Mouse (Mus musculus) embryonic facial prominence, embryonic 13.5 days (tissue): Measurements from ENCODE around the gene Gm26920. TPM values are rescaled to one million over a fixed set of nuclear protein-coding genes. Genes with fewer than 3 reads are reported as not detected.
"Not testable (repeated sequence)": the region's sequence is repeated elsewhere in the genome, so short reads cannot be mapped to it uniquely, and the experiment has no call there.

ENCODE experiments used
- ATAC-seq: fragments of 200-750 bp; cut with Nextera tagmentation; 2 replicates; pipeline ENCODE4 v1.8.0; 2017; ENCODE audit warnings: low read depth; ENCODE audit not compliant: insufficient number of reproducible peaks, insufficient read depth, low FRiP score, low TSS enrichment
- H3K27ac ChIP-seq: fragments of 300-500 bp; sonication (generic); 2 replicates; pipeline ENCODE4 v1.5.1; 2015; ENCODE audit warnings: moderate library complexity, mild to moderate bottlenecking, inconsistent platforms
- H3K27me3 ChIP-seq: fragments of 300-500 bp; sonication (generic); 2 replicates; pipeline ENCODE4 v1.6.1; 2015; ENCODE audit warnings: mild to moderate bottlenecking, inconsistent platforms
- H3K36me3 ChIP-seq: fragments of 300-500 bp; sonication (generic); 2 replicates; pipeline ENCODE4 v1.6.1; 2015; ENCODE audit warnings: mild to moderate bottlenecking, inconsistent platforms
- H3K4me1 ChIP-seq: fragments of 300-500 bp; sonication (generic); 2 replicates; pipeline ENCODE4 v1.6.1; 2015; ENCODE audit warnings: inconsistent platforms
- H3K4me2 ChIP-seq: fragments of 300-500 bp; sonication (generic); 2 replicates; pipeline ENCODE4 v1.6.1; 2015; ENCODE audit warnings: moderate library complexity, mild to moderate bottlenecking, inconsistent platforms
- H3K4me3 ChIP-seq: fragments of 300-500 bp; sonication (generic); 2 replicates; pipeline ENCODE4 v1.5.1; 2015; ENCODE audit warnings: mild to moderate bottlenecking, inconsistent platforms
- H3K9ac ChIP-seq: fragments of 300-500 bp; sonication (generic); 2 replicates; pipeline ENCODE4 v1.6.1; 2015; ENCODE audit warnings: mild to moderate bottlenecking, inconsistent platforms
- H3K9me3 ChIP-seq: fragments of 300-500 bp; sonication (generic); 2 replicates; pipeline ENCODE4 v1.6.1; 2016; ENCODE audit warnings: inconsistent platforms
- WGBS: fragments of 180-500 bp; shearing (Covaris S2); methylation state at CpG from one replicate; pipeline ENCODE4 v1.1.7; 2015; ENCODE audit warnings: mixed read lengths; 5-methylcytosine and 5-hydroxymethylcytosine counted together
- polyA plus RNA-seq: library from polyadenylated mRNA; unstranded; fragments of >200 nt; fragmentation: Nextera tagmentation; extraction: Ambion mirVana; gene quantifications from 2 replicates; pipeline ENCODE4 v1.2.1, GENCODE M21; 2015

Gm26920 gene
- 1.2 and 2.2 TPM in 2 replicates for polyA plus RNA-seq

DNA sequence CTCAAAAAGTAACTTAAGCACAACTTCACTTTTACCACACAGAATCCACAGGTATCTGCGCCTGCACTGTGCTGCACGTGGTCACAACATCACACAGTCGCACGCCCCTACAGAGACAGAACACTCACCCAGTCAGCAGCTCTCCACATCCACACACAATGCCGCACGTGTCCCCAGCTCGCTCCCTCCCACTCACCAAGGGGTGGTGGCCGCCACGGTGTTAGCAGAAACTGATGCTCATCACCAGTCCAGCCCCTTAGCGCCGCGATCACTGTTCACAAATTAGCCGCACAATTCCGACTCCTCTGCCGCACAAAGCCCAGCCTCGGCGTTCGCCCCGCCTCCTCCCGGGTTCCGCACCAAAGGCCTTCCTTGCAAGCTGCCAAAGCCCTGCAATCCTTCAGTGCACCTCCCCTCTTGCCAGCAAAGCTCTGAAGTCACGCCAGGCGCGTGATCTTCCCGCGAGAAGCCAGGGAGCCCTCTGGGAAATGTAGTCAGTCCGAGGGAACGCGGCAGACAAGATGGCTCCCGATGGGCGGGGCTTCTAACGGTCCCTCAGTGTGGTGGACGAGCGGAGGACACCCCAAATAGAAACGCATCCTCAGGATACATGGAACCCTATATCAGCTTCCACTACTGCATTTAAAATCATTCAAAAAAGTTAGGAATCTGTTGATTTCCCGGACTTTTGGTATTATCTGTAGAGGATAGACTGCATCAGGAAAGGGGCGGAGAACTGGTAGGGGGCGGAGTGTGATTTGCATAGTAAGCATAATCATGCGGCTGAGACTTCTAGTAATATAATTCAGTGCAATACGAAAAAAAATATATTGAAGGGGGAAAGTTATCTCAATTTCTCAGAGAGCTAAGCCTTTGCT is at the start of gene Gm26920, which contains the start of gene Zfp566:
TSS of gene Gm26920 (minus strand) at position 319 of the 878 bp plus-strand sequence.
TSS of gene Zfp566 (minus strand) at position 436 of the 878 bp plus-strand sequence.
- H3K9me3 ChIP-seq: no peaks in the 10 kb centered on the region

DNA sequence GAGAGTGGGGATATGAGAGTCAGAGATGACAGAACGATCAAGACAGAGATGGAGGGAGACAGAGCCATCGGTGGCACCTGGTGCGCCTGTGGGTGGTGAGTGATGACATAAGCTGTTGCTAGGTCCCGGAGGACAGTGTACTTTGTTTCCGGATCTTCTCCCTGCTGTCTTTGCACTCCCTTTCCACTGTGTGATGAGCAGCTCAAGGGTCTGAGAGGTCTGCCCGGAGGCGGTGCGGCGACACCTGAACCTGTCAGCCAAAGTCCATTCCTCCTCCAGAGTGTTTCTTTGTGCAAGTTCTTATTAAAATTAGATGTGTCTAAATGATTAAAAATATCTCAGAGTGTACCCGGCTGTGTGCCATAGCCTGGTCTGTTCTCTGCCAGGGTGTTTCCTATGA is 46.6 kb upstream of the Gm26920 start:
- Histone ChIP-seq H3K9ac (no peak overlapping the region), H3K4me3 (no peak overlapping the region), H3K27me3 (no peaks in the 10 kb centered on the region), H3K4me2 (no peak overlapping the region), H3K36me3 (peaks cover 93% of the 10 kb centered on the region), H3K4me1 (no peaks in the 10 kb centered on the region), H3K27ac (no peak overlapping the region), H3K9me3 (peaks cover 7% of the 10 kb centered on the region; the same call in 1 of the 2 replicates)
- 88% methylated on average over 10 of the region's 10 CpGs for WGBS
- no peak for ATAC-seq

More for the DNA sequence above, at the start of gene Gm26920, which contains the start of gene Zfp566:
- H3K4me1 ChIP-seq: peaks cover 26% of the 10 kb centered on the region
- peak within 1 kb of the TSS; percentile 86 for H3K27ac ChIP-seq
- no peaks in the 10 kb centered on the region for H3K27me3 ChIP-seq
- peak within 1 kb of the TSS; percentile 82 for H3K9ac ChIP-seq
- peak within 1 kb of the TSS; percentile 86 for H3K4me2 ChIP-seq
- WGBS: under 1% methylated on average over 40 of the region's 40 CpGs
- H3K36me3 ChIP-seq: peaks cover 18% of the 10 kb centered on the region
- H3K4me3 ChIP-seq: peak within 1 kb of the TSS; percentile 67
- peak; percentile 91 for ATAC-seq

GRCm38 (mm10) chr7:30132396-30132795 is 42.2 kb upstream of the Gm26920 start:
- Histone ChIP-seq H3K36me3 (peaks cover 93% of the 10 kb centered on the region), H3K4me3 (no peak overlapping the region), H3K9me3 (peaks cover 7% of the 10 kb centered on the region; the same call in 1 of the 2 replicates), H3K27me3 (no peaks in the 10 kb centered on the region), H3K4me1 (no peaks in the 10 kb centered on the region), H3K9ac (no peak overlapping the region), H3K27ac (no peak overlapping the region), H3K4me2 (no peak overlapping the region)
- 94% methylated on average over 4 of the region's 4 CpGs for WGBS
- ATAC-seq: no peak

- no peak overlapping the region for H3K9ac ChIP-seq
- no peak overlapping the region for H3K4me3 ChIP-seq
- H3K36me3 ChIP-seq: peaks cover 89% of the 10 kb centered on the region
- H3K4me2 ChIP-seq: no peak overlapping the region
- H3K9me3 ChIP-seq: peaks cover 7% of the 10 kb centered on the region; the same call in 1 of the 2 replicates
- ATAC-seq: no peak
- no peaks in the 10 kb centered on the region for H3K4me1 ChIP-seq
- H3K27me3 ChIP-seq: no peaks in the 10 kb centered on the region
- no peak overlapping the region for H3K27ac ChIP-seq
- 93% methylated on average over 8 of the region's 8 CpGs for WGBS
Observed at GRCm38 (mm10) chr7:30129900-30130299, 39.7 kb upstream of the Gm26920 start.

DNA sequence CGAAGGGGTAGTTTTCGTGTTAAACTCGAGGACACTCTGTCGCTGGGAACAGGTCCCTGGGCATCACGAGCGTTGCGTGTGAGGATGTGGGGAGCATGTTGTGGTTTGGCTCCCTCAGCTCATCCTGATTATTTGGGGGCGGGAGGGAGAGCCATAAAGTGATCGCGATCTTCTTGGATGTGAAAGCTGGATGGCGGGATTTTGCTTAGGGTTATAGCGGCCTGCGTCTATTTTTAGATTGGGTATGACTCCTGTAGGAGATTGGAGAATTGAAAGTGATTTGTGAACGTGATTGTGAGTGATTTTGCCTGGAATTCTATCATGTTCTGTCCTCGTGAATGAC is 31.9 kb upstream of the Gm26920 start:
- Histone ChIP-seq H3K4me3 (peak overlapping the region; percentile 71), H3K27me3 (no peaks in the 10 kb centered on the region), H3K27ac (peak overlapping the region; percentile 93), H3K36me3 (peaks cover 18% of the 10 kb centered on the region), H3K9ac (peak overlapping the region; percentile 84), H3K4me1 (peaks cover 4% of the 10 kb centered on the region; the same call in 1 of the 2 replicates), H3K9me3 (no peaks in the 10 kb centered on the region; the same call in 1 of the 2 replicates), H3K4me2 (peak overlapping the region; percentile 81)
- 9% methylated on average over 15 of the region's 15 CpGs for WGBS
- no peak for ATAC-seq

- Histone ChIP-seq H3K4me1 (peaks cover 4% of the 10 kb centered on the region; the same call in 1 of the 2 replicates), H3K9ac (peak within 1 kb of the TSS; percentile 84), H3K9me3 (no peaks in the 10 kb centered on the region; the same call in 1 of the 2 replicates), H3K4me2 (peak within 1 kb of the TSS; percentile 81), H3K27me3 (no peaks in the 10 kb centered on the region), H3K4me3 (peak within 1 kb of the TSS; percentile 71), H3K36me3 (peaks cover 11% of the 10 kb centered on the region), H3K27ac (peak within 1 kb of the TSS; percentile 93)
- ATAC-seq: peak; percentile 90
- under 1% methylated on average over 61 of the region's 61 CpGs for WGBS
Observed at GRCm38 (mm10) chr7:30121308-30122187, 31.3 kb upstream of the Gm26920 start, which contains the start of gene Zfp382. Gene Zfp382, plus strand, starts transcription at chr7:30121942.

DNA sequence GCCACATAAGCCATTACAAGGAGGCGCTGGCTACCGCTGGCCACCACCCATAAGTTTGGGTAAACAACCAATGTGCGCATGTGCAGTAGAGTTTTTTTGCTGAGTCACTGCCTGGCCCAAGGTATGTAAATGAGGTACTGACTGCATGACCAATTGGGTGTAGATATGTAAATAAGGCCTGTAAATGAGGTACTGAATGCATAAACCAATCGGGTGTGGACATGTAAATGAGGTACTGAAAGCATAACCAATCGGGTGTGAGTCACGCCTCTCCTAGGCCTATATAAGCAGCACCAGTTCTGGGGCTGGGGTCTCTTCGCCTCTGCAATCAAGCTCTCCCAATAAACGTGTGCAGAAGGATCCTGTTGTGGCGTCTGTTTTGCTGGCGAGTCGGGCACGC is 27.7 kb upstream of the Gm26920 start:
- Histone ChIP-seq H3K36me3 (peaks cover 15% of the 10 kb centered on the region), H3K9me3 (peaks cover 12% of the 10 kb centered on the region; the same call in 1 of the 2 replicates)
- not testable (repeated sequence) for H3K4me3 ChIP-seq, H3K9ac ChIP-seq, H3K27me3 ChIP-seq, H3K4me1 ChIP-seq, ATAC-seq, H3K4me2 ChIP-seq, H3K27ac ChIP-seq
- WGBS: 94% methylated on average over 12 of the region's 12 CpGs

DNA sequence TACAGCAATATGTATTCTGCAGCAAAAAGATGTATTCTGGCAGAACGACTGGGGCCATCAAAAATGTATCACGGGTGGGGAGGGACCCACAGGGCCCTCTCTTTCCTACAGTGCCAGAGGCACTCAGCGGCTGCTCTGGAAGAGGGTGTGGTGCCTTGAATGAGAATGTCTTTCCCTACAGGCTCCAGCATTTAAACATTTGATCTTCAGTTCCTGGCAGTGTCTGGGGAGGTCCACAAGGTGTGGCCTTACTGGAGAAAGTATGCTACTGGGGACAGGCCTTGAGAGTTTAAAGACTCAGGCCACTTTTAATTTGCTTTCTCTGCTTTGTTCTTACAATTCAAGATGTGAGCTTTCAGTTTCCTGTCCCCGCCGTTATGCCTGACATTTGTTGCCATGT is 25.9 kb upstream of the Gm26920 start:
- Histone ChIP-seq H3K27ac (no peak overlapping the region), H3K4me3 (no peak overlapping the region), H3K4me1 (no peaks in the 10 kb centered on the region), H3K27me3 (no peaks in the 10 kb centered on the region), H3K4me2 (no peak overlapping the region), H3K9me3 (peaks cover 13% of the 10 kb centered on the region; the same call in 1 of the 2 replicates), H3K9ac (no peak overlapping the region), H3K36me3 (peaks cover 22% of the 10 kb centered on the region)
- no peak for ATAC-seq
- 91% methylated on average over 5 of the region's 5 CpGs for WGBS

DNA sequence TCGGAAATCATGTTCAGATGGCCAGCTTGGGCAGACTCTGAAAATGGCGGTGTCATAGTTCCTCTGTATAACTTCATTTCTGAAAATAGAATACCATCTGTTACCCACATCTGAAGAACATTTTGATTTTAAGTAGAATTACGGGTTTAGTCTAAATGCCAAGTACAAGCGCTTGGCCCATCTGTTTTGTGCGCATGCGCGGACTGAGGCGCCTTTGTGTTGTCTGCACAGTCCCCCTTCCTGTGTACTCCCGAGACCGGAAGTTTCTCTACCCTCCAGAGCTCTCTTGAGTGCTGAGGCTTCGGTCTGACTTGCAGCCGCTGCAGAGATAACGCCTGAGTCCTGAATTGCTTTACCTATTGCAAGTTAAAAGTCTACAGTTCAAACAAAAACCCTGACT is 9.1 kb upstream of the Gm26920 start:
- peaks cover 21% of the 10 kb centered on the region for H3K9me3 ChIP-seq
- H3K4me2 ChIP-seq: no peak overlapping the region
- no peaks in the 10 kb centered on the region for H3K27me3 ChIP-seq
- 93% methylated on average over 13 of the region's 13 CpGs for WGBS
- no peak overlapping the region for H3K27ac ChIP-seq
- no peak for ATAC-seq
- peaks cover 12% of the 10 kb centered on the region for H3K4me1 ChIP-seq
- peaks cover 68% of the 10 kb centered on the region for H3K36me3 ChIP-seq
- no peak overlapping the region for H3K9ac ChIP-seq
- H3K4me3 ChIP-seq: no peak overlapping the region

GRCm38 (mm10) chr7:30095551-30096125 is 5.4 kb upstream of the Gm26920 start:
- ATAC-seq: no peak
- Histone ChIP-seq H3K27me3 (no peaks in the 10 kb centered on the region), H3K4me3 (peak overlapping the region; percentile 61), H3K4me2 (peak overlapping the region; percentile 76), H3K27ac (peak overlapping the region; percentile 99; the same call in 1 of the 2 replicates), H3K9me3 (peaks cover 4% of the 10 kb centered on the region; the same call in 1 of the 2 replicates), H3K9ac (peak overlapping the region; percentile 88), H3K4me1 (peaks cover 17% of the 10 kb centered on the region), H3K36me3 (peaks cover 36% of the 10 kb centered on the region)
- 3% methylated on average over 5 of the region's 5 CpGs for WGBS
